In the genomic region with DNA sequence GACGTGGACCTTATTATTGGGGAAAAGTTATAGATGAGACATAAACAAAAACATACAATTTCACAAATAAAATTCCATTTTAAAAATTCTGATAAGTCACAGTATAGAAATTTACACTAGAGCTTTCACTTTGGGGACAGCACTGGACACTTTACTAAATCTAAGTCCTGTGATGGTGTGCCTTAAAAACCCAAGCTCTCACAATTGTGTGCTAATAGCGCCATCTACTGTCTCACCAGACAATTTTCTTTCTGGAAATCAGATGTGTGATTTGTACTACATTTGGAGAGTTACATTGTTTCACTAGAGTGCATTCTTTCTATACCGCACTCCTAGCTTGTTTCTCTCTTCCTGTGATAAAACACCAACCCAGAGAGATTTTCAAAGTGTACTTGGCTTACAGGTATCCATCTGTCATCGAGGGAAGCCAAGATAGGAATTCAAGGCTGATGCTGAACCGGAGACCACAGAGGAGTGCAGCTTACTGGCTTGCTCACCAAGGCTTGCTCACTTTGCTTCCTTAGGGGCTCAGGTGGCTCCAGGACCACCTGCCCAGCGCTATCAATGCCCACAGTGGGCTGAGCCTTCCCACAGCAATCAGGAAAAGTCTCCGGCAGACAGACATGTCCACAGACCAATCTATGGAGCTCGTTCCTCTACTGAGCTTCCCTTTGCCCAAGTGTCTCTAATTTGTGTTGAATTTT, we compare ENCODE assay signal across 8 mouse cellular contexts. TPM values are rescaled to one million over a fixed set of nuclear protein-coding genes. Genes with fewer than 3 reads are reported as not detected.
DNase-seq lines count a peak whose midpoint lies in the region; ATAC-seq and TF ChIP-seq lines count a peak whose summit lies in the region.

No protein-coding gene starts in this region.

- WGBS in forebrain, embryonic 15.5 days: 48% methylated on average over 8 of the region's 8 CpGs

- no peak overlapping the region for H3K4me2 ChIP-seq in forebrain, embryonic 15.5 days (replicated peaks)

- no peak for TF ChIP-seq EP300 in ES-Bruce4 (IDR thresholded peaks at IDR 0.05; ENCODE audit: insufficient read depth, low read depth, low read length)

- TF ChIP-seq CTCF in ES-Bruce4 (IDR thresholded peaks at IDR 0.05; ENCODE audit: low read depth, low read length): peak; percentile 30

- ATAC-seq in forebrain, embryonic 15.5 days (replicated peaks): peak; percentile 58; the same call in 1 of the 2 replicates
- peak; percentile 98 for ATAC-seq in megakaryocyte progenitor cell, adult 5-6 weeks (replicated peaks; ENCODE audit: poor library complexity)

- no peak overlapping the region for H3K27ac ChIP-seq in ES-Bruce4 (ENCODE audit: insufficient read depth, low read length)
- H3K27ac ChIP-seq in forebrain, embryonic 15.5 days (replicated peaks): no peak overlapping the region

- intact Hi-C loops in heart, postnatal 36 days (cut with DNase I): loop anchor here (1.0 kb wide), 1 partner anchor 210 kb away; no protein-coding TSS in a partner anchor

- no peaks in the 10 kb centered on the region for H3K9me3 ChIP-seq in ES-Bruce4 (replicated peaks; ENCODE audit: control insufficient read depth, insufficient read depth, low read length, poor library complexity, severe bottlenecking)
- no peaks in the 10 kb centered on the region for H3K9me3 ChIP-seq in forebrain, embryonic 15.5 days

- H3K4me3 ChIP-seq in ES-Bruce4 (ENCODE audit: low read depth, low read length): no peak overlapping the region
- H3K4me3 ChIP-seq in forebrain, embryonic 15.5 days: no peak overlapping the region

- H3K4me1 ChIP-seq in ES-Bruce4 (ENCODE audit: control insufficient read depth, insufficient read depth, low read length): no peaks in the 10 kb centered on the region
- H3K4me1 ChIP-seq in forebrain, embryonic 15.5 days: no peaks in the 10 kb centered on the region

- no peak for TF ChIP-seq POLR2A in ES-Bruce4 (IDR thresholded peaks at IDR 0.05; ENCODE audit: insufficient read depth, low read length)

- no peaks in the 10 kb centered on the region for H3K27me3 ChIP-seq in ES-Bruce4 (ENCODE audit: control insufficient read depth, insufficient read depth, low read length, poor library complexity, severe bottlenecking)
- no peaks in the 10 kb centered on the region for H3K27me3 ChIP-seq in forebrain, embryonic 15.5 days

- DNase-seq in heart, adult 8-10 months (ENCODE audit: low spot score): peak; percentile 71
- no peak for DNase-seq in heart, postnatal 36 days
- peak; percentile 72 for DNase-seq in 3T3-L1 (ENCODE audit: low read depth, low spot score)
- no peak for DNase-seq in right cerebral cortex, postnatal 25 days
- no peak for DNase-seq in layer of hippocampus, adult 9-10 months (ENCODE audit: low spot score)

- H3K36me3 ChIP-seq in ES-Bruce4 (ENCODE audit: control insufficient read depth, insufficient read depth, low read length, poor library complexity, severe bottlenecking): no peaks in the 10 kb centered on the region
- H3K36me3 ChIP-seq in forebrain, embryonic 15.5 days: no peaks in the 10 kb centered on the region

- H3K9ac ChIP-seq in ES-Bruce4 (ENCODE audit: low read depth, poor library complexity, severe bottlenecking): no peak overlapping the region
- H3K9ac ChIP-seq in forebrain, embryonic 15.5 days (replicated peaks): no peak overlapping the region

RNA-seq across cellular contexts. Expression of a gene that starts 21.0 kb away (rescaled TPM):
- total RNA-seq in heart, adult 8-10 months (2022): 10 to 100 TPM; 32.7 to 38.9 (median 36.0) TPM
- total RNA-seq in heart, postnatal 36 days (2021): 10 to 100 TPM; 31.9 to 36.0 TPM
- polyA plus RNA-seq in ES-Bruce4 (2011; ENCODE audit: insufficient read depth, insufficient read length, low read depth, missing spikeins): 81.6 and 87.1 TPM in 2 replicates
- polyA plus RNA-seq in forebrain, embryonic 15.5 days (2015; fragmentation: Nextera tagmentation; extraction: Ambion mirVana): 147 and 160 TPM in 2 replicates
- 61.3 and 67.0 TPM in 2 replicates for total RNA-seq in megakaryocyte progenitor cell, adult 5-6 weeks (2015)
- total RNA-seq in megakaryocyte progenitor cell, adult 5-6 weeks (2017): 58.1 and 66.2 TPM in 2 replicates

RNA-seq across cellular contexts. Expression of a gene that starts 33.3 kb away (rescaled TPM):
- total RNA-seq in heart, adult 8-10 months (2022): 100 to 1,000 TPM; 229 to 268 (median 246) TPM
- total RNA-seq in heart, postnatal 36 days (2021): 100 to 1,000 TPM; 238 to 242 TPM
- polyA plus RNA-seq in ES-Bruce4 (2011; ENCODE audit: insufficient read depth, insufficient read length, low read depth, missing spikeins): 0.12 and 0.36 TPM in 2 replicates
- polyA plus RNA-seq in forebrain, embryonic 15.5 days (2015; fragmentation: Nextera tagmentation; extraction: Ambion mirVana): 2.9 and 3.1 TPM in 2 replicates
- total RNA-seq in megakaryocyte progenitor cell, adult 5-6 weeks (2015): not detected in 2 replicates
- not detected in 2 replicates for total RNA-seq in megakaryocyte progenitor cell, adult 5-6 weeks (2017)

Comparison
In these comparisons a context has a peak if more than half of its experiments do, and no peak if none do; other contexts are left out.
1. DNase-seq: peak in heart, adult 8-10 months (single experiment) and 3T3-L1 (single experiment); none in heart, postnatal 36 days (0 of 2), right cerebral cortex, postnatal 25 days (single experiment) and layer of hippocampus, adult 9-10 months (single experiment).
2. RNA of a gene that starts 33.3 kb away (total RNA-seq): 229 to 268 TPM in heart, adult 8-10 months and 238 to 242 TPM in heart, postnatal 36 days; not detected in megakaryocyte progenitor cell, adult 5-6 weeks; every median in the first group is over 100 times any median in the second.